Mouse (Mus musculus) forebrain, embryonic 14.5 days (tissue): Measurements from ENCODE around the gene Fgfr2. TPM values are rescaled to one million over a fixed set of nuclear protein-coding genes. Genes with fewer than 3 reads are reported as not detected.
"Not testable (repeated sequence)": the region's sequence is repeated elsewhere in the genome, so short reads cannot be mapped to it uniquely, and the experiment has no call there.

ENCODE experiments used
- ATAC-seq: fragments of 200-750 bp; cut with Nextera tagmentation; 2 replicates; pipeline ENCODE4 v1.8.0; 2017; ENCODE audit warnings: mild to moderate bottlenecking, moderate library complexity
- DNase-seq: peaks from one replicate; pipeline ENCODE4 v3.0.0-alpha.2; 2015; ENCODE audit warnings: low spot score
- H3K27ac ChIP-seq: fragments of 300-500 bp; sonication (generic); 2 replicates; pipeline ENCODE4 v1.5.1; 2014; ENCODE audit warnings: low read depth, mild to moderate bottlenecking, control low read depth, low read length, moderate library complexity
- H3K27me3 ChIP-seq: fragments of 300-500 bp; sonication (generic); replicated peaks from 2 replicates; pipeline ENCODE4 v1.6.1; 2014; ENCODE audit warnings: low read length, control low read depth, mixed read lengths; ENCODE audit not compliant: control insufficient read depth, insufficient read depth
- H3K36me3 ChIP-seq: fragments of 300-500 bp; sonication (generic); 2 replicates; pipeline ENCODE4 v1.6.1; 2014; ENCODE audit warnings: low read length, control low read depth; ENCODE audit not compliant: control insufficient read depth, insufficient read depth
- H3K4me1 ChIP-seq: fragments of 300-500 bp; sonication (generic); 2 replicates; pipeline ENCODE4 v1.6.1; 2014; ENCODE audit warnings: antibody characterized with exemption, low read length, control low read depth; ENCODE audit not compliant: control insufficient read depth, insufficient read depth
- H3K4me2 ChIP-seq: fragments of 300-500 bp; sonication (generic); 2 replicates; pipeline ENCODE4 v1.6.1; 2014; ENCODE audit warnings: mild to moderate bottlenecking, control low read depth, low read length
- H3K4me3 ChIP-seq: fragments of 300-500 bp; sonication (generic); 2 replicates; pipeline ENCODE4 v1.5.1; 2014; ENCODE audit warnings: low read depth, low read length, control low read depth
- H3K9ac ChIP-seq: fragments of 300-500 bp; sonication (generic); 2 replicates; pipeline ENCODE4 v1.6.1; 2014; ENCODE audit warnings: mild to moderate bottlenecking, low read length, control low read depth, moderate library complexity
- H3K9me3 ChIP-seq: fragments of 300-500 bp; sonication (generic); replicated peaks from 2 replicates; pipeline ENCODE4 v1.6.1; 2016; ENCODE audit warnings: low read length, control low read depth, mixed read lengths; ENCODE audit not compliant: control insufficient read depth
- WGBS: fragments of 180-500 bp; shearing (Covaris S2); extraction: QIAGEN DNeasy Blood & Tissue Kit; methylation state at CpG from one replicate; pipeline ENCODE4 v1.1.7; 2014; 5-methylcytosine and 5-hydroxymethylcytosine counted together
- polyA plus RNA-seq: library from polyadenylated mRNA; unstranded; fragments of >200 nt; fragmentation: Nextera tagmentation; extraction: Ambion mirVana; gene quantifications from 2 replicates; pipeline ENCODE4 v1.2.1, GENCODE M21; 2014

Gene Fgfr2
- polyA plus RNA-seq, 1 experiment from 2014 or later = 35.9 TPM

DNA sequence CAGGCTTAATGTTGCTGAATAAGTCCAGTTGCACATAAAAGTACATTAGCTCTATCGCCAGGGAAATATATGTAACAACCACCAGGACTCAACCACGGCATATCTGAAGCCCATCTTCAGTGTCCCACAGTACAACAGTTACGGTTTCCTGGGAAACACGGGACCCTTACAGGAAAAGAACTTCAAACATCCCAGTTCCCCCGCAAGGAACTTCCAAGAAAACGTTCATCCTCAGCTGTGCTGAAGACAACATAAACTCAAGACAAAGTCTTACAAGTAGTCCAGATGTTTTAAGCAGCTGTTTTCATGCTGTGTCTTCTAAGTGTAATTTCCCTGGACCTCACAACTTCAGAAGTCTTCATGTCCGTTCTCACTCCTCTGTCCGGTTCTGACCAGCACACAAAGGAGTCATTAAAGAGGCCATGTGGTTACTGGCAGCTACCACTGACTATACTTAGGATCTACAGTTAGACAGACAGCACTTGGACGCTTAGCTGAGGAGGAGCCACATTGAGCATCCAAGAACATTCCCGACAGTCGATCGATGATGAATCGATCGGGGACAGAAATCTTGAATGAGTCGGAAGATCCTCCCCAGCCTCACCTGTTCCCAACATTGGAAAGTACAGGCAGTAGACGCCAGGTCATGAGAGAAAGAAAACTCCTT, 1713.7 kb downstream of the Fgfr2 start:
- H3K9ac ChIP-seq = peak overlapping the region; percentile 93
- H3K36me3 ChIP-seq = no peaks in the 10 kb centered on the region
- no peak for DNase-seq
- H3K9me3 ChIP-seq = no peaks in the 10 kb centered on the region
- peaks cover 19% of the 10 kb centered on the region for H3K4me1 ChIP-seq
- no peaks in the 10 kb centered on the region for H3K27me3 ChIP-seq
- peak overlapping the region; percentile 84 for H3K4me2 ChIP-seq
- H3K4me3 ChIP-seq = peak overlapping the region; percentile 88
- ATAC-seq = no peak
- 8% methylated on average over 16 of the region's 16 CpGs for WGBS
- no peak overlapping the region for H3K27ac ChIP-seq

DNA sequence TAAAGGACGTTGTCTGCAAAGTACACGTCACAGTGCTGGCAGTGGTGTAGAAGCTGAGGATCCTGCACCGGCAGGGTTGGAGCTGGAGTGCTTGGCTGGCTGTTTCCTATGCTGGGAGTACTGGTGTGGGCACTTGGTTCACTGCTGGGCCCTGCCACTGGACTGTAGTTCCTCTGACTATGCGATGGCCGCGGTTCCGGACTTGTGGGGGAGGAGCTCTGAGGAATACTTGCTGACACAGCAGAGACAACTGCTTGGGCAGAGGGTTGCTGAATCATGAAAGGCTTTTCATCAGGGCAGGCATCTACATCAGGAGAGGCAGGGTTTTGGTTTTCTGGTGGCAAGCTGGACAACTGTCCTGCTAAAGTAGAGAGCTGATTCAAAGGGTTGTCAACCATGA, 1731.4 kb downstream of the Fgfr2 start:
- 85% methylated on average over 6 of the region's 7 CpGs for WGBS
- not testable (repeated sequence) for H3K27ac ChIP-seq, H3K9me3 ChIP-seq, ATAC-seq, H3K4me2 ChIP-seq, H3K9ac ChIP-seq, H3K4me1 ChIP-seq, H3K27me3 ChIP-seq, H3K4me3 ChIP-seq, DNase-seq
- peaks cover 35% of the 10 kb centered on the region for H3K36me3 ChIP-seq

DNA sequence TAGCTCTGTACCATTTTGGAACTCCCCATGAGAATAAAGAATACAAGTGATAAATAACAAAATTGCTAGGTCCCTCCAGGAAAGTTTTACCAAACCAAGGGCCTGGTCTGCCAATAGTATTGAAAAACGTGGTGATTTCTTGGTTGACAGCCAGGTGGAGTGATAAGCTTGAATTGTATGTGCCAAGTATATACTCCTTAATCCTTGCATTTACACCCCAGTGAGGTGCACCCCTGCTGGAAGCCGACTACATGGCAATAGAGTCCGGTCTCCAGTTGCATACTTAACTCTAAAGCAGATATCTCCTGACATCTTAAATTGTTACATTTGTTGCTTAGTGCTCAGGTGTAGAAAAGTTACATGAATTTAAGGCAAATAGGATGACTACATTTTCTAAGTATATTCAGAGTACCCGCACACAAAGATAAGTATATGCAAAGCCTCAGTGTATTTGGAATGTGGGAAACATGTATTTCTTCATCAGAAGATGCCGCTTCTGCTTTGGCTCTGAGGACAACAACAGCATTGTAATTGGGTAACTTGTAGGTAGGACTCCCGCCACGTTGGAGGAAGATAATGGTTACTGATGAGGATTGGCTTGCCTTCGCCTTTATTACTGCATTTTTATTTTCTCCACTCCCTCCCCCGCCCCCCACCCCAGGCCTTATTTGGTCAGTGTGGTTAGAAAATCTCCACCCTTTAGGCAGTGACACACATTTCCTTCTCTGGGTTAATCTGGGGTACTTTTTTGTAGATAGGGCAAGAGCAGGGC, 1751.1 kb downstream of the Fgfr2 start:
- H3K36me3 ChIP-seq = no peaks in the 10 kb centered on the region
- peak overlapping the region; percentile 93; the same call in 1 of the 2 replicates for H3K9ac ChIP-seq
- peak; percentile 39 for DNase-seq
- H3K4me1 ChIP-seq = peaks cover 6% of the 10 kb centered on the region; the same call in 1 of the 2 replicates
- WGBS = 75% methylated on average over 9 of the region's 9 CpGs
- no peak overlapping the region for H3K27ac ChIP-seq
- H3K9me3 ChIP-seq = no peaks in the 10 kb centered on the region
- no peak for ATAC-seq
- H3K27me3 ChIP-seq = no peaks in the 10 kb centered on the region
- H3K4me3 ChIP-seq = peak overlapping the region; percentile 69
- peak overlapping the region; percentile 75 for H3K4me2 ChIP-seq

DNA sequence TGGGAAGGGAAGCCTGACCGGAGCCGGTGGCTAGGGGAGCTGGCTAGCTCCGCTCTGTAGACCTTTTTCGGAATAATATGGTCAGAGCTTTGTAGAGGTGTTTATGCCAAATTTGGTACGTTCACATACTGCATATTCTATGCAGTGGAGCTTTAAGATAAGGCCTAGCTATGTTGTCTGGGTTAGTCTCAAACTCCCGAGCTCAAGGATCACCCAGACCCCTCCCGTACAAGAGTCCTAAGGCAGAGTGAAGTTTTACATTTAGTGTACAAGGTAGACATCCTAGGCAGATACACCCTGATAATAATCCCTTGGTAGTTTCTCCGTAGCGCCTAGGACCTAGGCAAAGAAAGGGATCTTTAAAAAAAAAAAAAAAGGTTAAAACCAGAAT, 1751.7 kb downstream of the Fgfr2 start:
- Histone ChIP-seq H3K4me3 (peak overlapping the region; percentile 69), H3K27ac (peak overlapping the region; percentile 82; the same call in 1 of the 2 replicates), H3K4me2 (peak overlapping the region; percentile 75), H3K36me3 (no peaks in the 10 kb centered on the region), H3K9ac (peak overlapping the region; percentile 93), H3K9me3 (no peaks in the 10 kb centered on the region), H3K4me1 (peaks cover 6% of the 10 kb centered on the region; the same call in 1 of the 2 replicates), H3K27me3 (no peaks in the 10 kb centered on the region)
- no peak for DNase-seq
- 12% methylated on average over 9 of the region's 9 CpGs for WGBS
- ATAC-seq = no peak

DNA sequence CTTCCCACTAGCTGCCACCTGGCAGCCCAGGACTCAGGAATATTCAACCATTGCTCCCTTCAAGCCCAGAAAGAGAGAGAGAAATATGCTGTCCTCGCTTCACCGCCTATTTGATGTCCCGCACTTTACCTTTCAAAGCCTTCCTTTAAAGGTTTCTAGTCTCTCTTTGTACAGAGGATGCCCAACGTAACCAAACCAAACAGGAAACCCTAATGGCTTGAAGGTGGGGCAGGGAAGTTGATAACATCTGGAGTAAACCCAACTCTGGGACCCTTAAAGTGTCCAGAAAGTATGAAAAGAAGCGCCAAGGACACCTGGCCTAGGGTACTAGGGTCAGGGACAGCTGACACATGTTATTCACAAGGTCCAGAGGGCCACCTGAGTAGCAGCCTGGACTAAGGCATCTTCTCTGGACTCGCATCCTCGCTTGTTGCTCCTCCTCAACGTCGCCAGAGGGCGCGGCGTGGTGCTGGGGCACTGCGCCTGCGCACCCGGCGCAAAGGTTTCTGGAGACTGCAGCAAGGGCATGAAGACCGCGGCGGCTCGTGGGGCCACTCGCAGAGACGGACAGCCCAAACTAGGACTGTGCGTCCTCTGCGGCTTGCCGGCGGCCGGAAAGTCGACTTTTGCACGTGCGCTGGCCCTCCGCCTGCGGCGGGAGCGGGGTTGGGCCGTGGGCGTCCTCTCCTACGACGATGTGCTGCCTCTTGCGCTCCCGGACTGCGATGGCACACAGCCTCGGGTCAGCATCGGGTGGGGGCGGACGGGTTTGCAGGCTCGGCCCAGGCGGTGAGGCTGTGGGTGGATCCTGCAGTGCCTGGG, 1752.3 kb downstream of the Fgfr2 start, which contains the start of gene Pstk:
Gene Pstk, plus strand, starts transcription at position 494 of the 822 bp plus-strand sequence.
- 5% methylated on average over 47 of the region's 47 CpGs for WGBS
- peak; percentile 96 for ATAC-seq

DNA sequence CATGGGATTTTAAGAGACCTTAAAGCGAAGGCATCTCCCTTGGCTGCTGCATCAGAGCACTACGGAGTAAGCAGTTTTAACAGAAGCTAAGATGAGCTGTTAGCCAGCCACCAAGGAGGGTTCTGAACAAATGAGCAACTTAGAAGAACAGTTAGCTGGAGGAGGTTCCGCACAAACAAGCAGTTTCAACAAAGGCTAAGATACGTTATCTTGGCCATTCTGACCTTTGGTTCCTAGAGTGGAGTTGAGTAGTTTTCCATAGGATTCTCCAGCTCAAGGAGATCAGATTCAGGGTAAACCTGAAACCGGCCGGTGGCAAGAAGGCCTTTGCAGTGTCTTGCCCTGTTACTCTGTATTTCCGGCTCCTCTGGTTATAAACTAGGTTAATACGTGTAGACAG, 1759.0 kb downstream of the Fgfr2 start:
- Histone ChIP-seq H3K4me3 (no peak overlapping the region), H3K4me1 (peaks cover 4% of the 10 kb centered on the region), H3K9me3 (no peaks in the 10 kb centered on the region), H3K27me3 (no peaks in the 10 kb centered on the region), H3K27ac (no peak overlapping the region), H3K4me2 (no peak overlapping the region), H3K36me3 (peaks cover 5% of the 10 kb centered on the region; the same call in 1 of the 2 replicates), H3K9ac (no peak overlapping the region)
- ATAC-seq (no peak), DNase-seq (no peak)
- WGBS = 95% methylated on average over 8 of the region's 8 CpGs

More for the DNA sequence above, 1752.3 kb downstream of the Fgfr2 start, which contains the start of gene Pstk:
- H3K36me3 ChIP-seq = no peaks in the 10 kb centered on the region
- H3K4me2 ChIP-seq = peak within 1 kb of the TSS; percentile 75
- H3K4me1 ChIP-seq = peaks cover 6% of the 10 kb centered on the region; the same call in 1 of the 2 replicates
- H3K27ac ChIP-seq = peak within 1 kb of the TSS; percentile 82
- no peaks in the 10 kb centered on the region for H3K9me3 ChIP-seq
- peak within 1 kb of the TSS; percentile 93 for H3K9ac ChIP-seq
- H3K4me3 ChIP-seq = peak within 1 kb of the TSS; percentile 69
- H3K27me3 ChIP-seq = no peaks in the 10 kb centered on the region
- peak; percentile 91 for DNase-seq

DNA sequence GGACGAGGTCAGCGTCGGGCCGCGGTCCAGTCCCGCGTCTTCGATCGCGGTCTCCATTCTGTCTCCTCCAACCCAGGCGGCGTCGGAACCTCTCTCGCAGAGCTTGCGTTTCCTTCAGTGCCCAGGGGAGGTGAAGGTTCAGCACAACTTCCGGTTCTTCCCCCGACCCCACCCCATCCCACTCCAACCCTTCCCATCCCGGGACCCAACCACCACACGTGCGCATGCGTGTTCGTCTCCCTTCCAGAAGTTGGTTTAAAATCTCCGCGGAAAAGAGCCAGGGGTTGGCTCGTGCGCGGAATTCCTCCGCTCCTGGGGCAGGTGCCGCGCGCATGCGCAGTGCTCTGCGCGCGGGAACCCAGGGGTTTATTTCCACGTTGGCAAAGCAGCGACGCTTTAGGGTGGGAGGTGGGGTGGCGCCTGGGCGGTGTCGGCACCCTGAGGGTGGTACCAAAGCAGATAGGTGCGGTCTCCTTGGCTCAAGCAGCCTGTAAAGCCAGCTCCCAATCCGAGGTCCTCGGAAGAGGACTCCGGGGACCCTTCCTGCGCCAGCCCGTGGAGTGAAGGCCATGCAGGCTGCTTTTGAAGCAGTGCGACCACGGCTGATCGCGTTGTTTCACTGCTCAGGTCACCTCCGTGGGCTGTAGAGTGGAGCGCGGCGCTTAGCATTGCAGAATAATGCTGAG, 1760.4 kb downstream of the Fgfr2 start, which contains the start of gene 2310057M21Rik:
Gene 2310057M21Rik, minus strand, starts transcription at position 145 of the 686 bp plus-strand sequence.
- Histone ChIP-seq H3K36me3 (peaks cover 17% of the 10 kb centered on the region), H3K4me2 (peak within 1 kb of the TSS; percentile 89), H3K27me3 (no peaks in the 10 kb centered on the region), H3K9ac (peak within 1 kb of the TSS; percentile 88), H3K4me1 (peaks cover 4% of the 10 kb centered on the region), H3K4me3 (peak within 1 kb of the TSS; percentile 84), H3K9me3 (no peaks in the 10 kb centered on the region), H3K27ac (peak within 1 kb of the TSS; percentile 80)
- DNase-seq (peak; percentile 99), ATAC-seq (peak; percentile 97)
- WGBS = under 1% methylated on average over 55 of the region's 55 CpGs

DNA sequence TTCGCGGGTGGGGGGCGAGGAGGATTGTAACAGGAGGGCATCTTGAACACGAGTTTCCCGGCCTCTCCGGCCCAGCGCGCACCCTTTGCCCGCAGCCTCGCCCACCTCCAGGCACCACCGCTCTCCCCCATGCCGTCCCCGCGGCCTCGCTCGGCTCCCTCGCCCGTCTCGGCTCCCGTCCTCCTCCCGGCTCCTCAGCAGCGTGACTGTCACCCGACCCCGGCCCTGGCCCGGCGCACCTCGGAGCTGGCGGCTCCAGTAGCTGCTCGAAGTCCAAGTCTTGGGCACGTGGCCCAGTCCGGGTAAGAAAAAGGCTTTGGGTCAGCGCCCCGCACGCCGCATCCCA, 1760.9 kb downstream of the Fgfr2 start:
- ATAC-seq = peak; percentile 84
- H3K27ac ChIP-seq = peak overlapping the region; percentile 79
- no peaks in the 10 kb centered on the region for H3K27me3 ChIP-seq
- peak overlapping the region; percentile 84 for H3K4me3 ChIP-seq
- peaks cover 4% of the 10 kb centered on the region for H3K4me1 ChIP-seq
- peak overlapping the region; percentile 88 for H3K9ac ChIP-seq
- H3K36me3 ChIP-seq = peaks cover 22% of the 10 kb centered on the region
- H3K4me2 ChIP-seq = peak overlapping the region; percentile 89
- WGBS = under 1% methylated on average over 35 of the region's 35 CpGs
- DNase-seq = no peak
- H3K9me3 ChIP-seq = no peaks in the 10 kb centered on the region
